Mouse (Mus musculus) frontal cortex, adult 2 months (tissue): ENCODE data around the gene Itpkc. TPM values are rescaled to one million over a fixed set of nuclear protein-coding genes. Genes with fewer than 3 reads are reported as not detected.

Experiments
- DNase-seq, 2 experiments: peaks; one replicate each; pipeline ENCODE4 v3.0.0; 2022; ENCODE audit warnings: low spot score in 1 of 2; ENCODE audit errors: extremely low spot score in 1 of 2
- polyA plus RNA-seq: library from polyadenylated mRNA; depleted of rRNA; stranded (reverse); fragments of >200 nt; gene quantifications from 2 replicates; pipeline ENCODE4 v1.2.3, GENCODE M21; 2012; rRNA removed

Itpkc gene
- polyA plus RNA-seq, 1 experiment = 6.7 TPM

DNA sequence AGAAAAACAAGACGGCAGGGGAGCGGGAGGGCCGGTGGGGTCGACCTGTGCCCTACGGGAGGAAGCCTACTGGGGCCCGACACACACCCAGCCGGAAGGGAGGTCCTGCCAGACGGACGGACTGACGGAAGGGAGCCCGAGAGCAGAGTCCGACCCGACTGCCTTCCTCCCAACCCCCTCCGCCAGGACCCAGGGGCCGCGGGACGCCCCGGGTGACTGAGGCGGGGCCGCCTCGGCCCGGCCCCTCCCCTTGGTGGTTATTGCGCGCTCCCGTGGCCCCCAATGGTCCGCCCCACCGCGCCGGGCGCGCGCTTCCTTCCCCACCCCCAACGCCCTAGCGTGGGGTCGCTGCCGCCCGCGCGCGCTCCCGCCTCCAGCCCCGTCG lies 62.2 kb downstream of the Itpkc start:
- DNase-seq = peak in 1 of 2 experiments; percentile 68

DNA sequence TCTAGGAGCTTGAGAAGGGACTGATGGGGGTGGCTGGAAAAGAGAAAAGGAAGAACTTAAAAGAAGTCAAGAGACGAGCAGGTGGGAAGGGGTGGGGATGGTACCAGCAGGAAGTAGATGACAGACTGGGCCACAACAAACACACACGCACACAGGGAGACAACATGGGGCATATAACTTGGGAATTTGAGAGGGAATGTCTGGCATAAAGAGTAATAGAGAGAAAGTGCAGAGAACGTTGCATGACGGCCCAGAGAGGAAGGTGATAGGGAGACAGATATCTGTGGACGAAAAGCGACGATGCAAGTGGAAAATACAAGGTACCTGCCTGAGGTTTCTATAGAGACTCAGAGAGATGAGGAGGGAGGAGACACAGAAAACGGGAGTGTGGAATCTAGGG lies 62.8 kb downstream of the Itpkc start:
- no peak for DNase-seq

DNA sequence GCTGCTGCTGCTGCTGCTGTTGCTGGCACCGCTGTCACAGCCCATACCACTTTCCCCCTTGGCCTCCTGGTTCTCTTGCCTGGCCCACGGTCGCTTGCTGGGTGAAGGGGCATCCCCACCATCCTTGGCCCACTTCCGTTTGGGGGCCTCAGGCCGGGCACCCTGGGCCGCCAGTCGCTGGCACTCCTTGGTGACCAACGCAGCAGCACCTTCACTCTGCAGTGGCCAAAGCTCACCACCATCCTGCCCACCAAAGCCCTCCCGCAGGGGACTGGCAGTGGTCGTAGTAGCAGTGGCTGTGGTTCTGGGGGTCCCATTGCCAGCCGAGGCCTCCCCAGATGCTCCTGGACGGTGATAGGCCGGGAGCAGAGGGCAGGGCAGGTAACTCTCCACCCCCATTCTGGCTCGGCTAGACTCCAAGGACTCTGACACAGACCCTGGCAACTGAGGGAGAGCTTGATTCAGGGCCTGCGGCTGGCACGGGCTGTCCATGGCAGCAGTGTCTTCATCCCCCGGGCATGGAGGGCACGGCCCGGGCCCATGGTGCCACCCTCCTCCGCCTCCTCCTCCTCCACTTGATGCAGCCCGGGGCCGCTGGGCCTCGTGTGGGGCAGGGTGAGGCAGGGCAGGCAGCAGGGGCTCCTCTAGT lies 63.3 kb downstream of the Itpkc start:
- no peak for DNase-seq

DNA sequence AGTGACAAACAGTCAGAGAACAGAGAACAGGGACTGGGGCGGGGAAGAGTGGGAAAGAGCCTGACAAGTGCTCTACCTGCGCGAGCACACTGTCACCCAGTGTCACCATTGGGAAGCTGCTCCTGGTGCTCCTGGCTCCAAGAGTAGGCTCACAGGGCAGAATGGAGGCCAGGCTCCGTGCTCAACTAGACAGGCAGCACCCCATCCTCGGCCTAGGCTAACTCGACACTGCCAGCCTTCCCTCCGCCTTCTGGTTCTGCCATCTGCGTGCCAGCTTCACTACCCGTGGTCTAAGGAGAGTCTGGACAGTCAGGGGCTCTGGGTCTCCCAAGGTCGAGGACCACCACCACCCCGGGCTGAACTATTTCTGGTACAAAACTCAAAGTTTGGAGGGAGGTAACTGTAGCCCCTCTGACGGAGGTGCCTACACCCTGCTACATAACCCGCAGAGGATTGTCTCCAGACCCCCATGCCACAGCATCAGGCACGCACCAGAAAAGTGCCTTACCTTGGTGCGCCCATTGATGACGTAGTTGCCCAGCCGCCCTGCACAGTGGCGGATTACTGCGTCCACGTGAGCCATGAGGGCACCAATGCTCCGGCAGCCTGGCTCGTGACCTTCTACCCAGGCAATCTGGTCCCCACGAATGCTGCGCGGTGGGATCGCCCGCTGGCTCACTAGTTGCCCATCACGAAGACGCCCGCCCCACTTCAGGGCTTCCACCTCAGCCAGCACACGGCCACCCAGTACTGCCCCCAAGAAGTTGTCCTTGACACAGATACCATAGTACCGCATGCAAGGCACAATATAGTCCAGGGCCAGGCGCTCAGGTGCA lies 64.1 kb downstream of the Itpkc start:
- DNase-seq = peak in 1 of 2 experiments; percentile 74

DNA sequence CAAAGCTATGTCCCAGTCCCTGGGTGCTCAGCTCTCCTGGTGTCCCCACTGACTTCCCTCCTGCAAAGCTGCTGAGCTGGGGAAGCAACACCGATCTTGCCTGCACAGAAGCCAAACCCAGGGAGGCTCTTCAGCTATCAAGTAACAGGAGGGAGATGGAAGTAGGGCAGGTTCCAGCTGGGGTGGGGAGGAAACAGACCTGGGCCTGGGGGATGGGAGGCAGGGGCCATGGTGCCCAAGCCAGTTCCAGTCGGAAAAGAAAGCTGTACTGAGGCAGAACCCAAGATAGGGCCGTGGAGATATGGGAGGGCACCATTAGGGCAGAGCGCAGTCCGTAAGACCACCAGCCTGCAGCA lies 65.0 kb downstream of the Itpkc start:
- no peak for DNase-seq

DNA sequence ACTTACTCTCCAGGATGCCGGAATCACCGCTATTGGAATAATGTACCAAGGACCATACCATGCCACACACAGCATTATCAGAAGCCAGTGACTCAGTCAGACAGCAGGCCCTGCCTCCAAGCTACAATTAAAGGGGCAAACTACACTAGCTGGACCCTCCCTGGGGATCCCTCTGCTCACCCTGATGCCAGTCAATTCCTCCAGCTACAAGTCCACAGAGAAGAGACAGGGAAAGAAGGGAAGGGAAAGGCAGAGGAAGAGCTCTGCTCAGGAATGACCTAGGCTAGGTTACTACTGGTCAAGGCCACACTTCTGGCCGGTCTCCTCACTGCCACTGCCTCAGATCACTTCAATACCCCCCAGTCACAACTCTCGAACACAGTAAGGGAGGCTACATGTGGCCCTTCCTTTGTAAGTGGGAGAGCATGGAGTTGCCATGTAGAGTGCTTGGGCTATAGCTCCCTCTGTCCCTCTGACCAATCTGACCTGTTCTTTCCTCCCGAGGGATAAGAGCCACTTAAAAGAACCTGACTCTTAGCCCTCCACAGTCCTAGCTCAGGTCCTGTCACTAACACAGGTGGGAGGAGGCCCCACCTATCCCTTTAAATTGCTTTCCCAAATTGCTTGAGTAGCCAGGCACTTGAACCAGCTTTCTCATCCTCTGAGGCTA lies 65.5 kb downstream of the Itpkc start:
- DNase-seq = no peak

DNA sequence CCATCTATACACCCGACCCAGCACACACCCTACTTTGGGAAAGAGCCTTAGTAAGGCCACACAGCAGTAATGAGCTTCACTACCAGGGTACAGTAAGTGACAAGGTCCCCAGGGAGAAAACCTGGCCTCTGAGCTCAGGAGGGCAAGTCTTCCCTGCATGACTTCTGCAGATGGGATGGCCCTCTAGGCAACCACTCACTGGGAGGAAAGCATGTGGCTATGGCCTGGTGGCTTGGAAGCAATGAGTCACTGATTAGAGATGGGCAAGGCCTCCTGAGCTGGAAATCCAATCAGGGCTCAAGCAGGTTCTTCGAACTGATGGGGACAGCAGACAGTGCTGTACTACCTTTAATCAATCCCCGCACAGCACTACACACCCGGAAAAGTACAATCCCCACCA lies 66.7 kb downstream of the Itpkc start:
- no peak for DNase-seq

DNA sequence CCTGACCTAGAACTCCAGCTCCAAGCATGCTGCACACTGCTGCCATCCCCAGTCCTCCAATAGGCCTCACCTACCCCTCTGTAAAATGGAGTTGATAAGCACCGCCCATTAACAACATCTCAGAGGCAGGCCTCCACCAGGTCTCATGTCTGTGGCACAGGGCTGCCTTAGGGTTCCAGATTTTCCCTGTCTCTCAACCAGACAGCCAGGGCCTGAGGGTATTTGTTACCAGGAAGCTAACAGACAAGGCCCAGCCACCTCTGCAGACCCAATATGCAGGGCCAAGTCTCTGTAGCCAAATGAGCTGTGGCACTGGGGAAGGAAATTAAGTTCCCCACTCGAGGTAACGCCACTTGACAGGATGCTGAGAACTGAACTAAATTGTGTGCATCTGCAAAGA lies 67.5 kb downstream of the Itpkc start:
- DNase-seq = no peak

DNA sequence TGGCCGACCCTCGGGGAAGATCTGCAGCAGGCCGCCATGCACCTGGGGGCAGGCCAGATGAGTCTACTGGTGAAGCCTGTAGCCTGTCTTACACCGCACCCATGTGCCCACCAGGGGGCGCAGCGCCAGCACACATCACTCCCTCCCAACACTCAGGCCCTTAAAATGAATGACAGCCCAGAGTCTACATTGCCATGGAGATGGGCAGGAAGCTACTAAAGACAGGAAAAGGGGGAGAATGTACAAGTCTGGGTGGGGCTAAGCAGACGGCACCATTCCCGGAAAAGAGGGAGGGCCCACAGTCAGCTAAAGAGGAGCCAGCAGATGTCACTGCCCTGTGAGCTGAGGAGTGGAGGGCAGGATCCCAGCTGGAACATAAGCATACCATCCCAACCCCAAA lies 68.6 kb downstream of the Itpkc start:
- DNase-seq = peak; percentile 85 to 92

DNA sequence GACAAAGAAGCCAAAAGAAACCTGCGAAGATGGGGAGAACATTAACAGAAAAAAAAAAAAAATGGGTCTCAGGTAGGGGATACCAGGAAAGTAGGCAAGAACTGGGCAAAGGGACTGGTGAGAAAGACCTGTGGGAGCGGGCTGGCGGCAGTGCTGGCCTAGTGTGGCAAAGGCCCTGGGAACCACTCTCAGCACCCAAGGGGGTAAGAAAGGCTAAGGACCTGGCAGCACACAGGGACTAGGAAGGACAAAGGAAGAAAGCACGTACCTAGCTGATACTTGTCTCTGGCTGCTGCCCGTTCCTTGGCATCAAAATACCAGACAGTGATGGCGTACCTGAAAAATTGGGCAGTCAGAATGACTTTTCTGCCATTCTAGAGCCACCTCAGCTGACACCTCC lies 69.2 kb downstream of the Itpkc start:
- no peak for DNase-seq

DNA sequence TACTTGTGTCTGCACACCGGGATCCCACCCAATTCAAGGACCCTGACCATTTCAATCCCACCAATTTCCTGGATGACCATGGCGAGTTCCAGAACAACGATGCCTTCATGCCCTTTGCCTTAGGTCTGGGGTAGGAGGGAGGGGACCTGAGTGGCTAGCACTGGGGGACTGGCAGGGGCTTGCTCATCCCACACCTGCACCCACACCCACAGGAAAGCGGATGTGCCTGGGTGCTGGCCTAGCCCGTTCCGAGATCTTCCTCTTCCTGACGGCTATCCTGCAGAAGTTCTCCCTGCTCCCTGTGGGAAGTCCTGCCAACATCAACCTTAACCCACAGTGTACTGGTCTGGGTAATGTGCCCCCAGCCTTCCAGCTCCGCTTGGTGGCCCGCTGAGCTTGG lies 70.3 kb downstream of the Itpkc start:
- no peak for DNase-seq

Other genes starting within 250 kb of the Itpkc start
- not detected in 2 replicates for gene Cyp2a12, start 199.6 kb downstream of the Itpkc start, polyA plus RNA-seq
- 1.2 and 3.7 TPM in 2 replicates for gene Cyp2f2, start 108.8 kb downstream of the Itpkc start, polyA plus RNA-seq
- gene Cyp2t4, start 74.9 kb downstream of the Itpkc start, polyA plus RNA-seq = not detected in 2 replicates
- 96.1 and 102 TPM in 2 replicates for gene Egln2, start 61.9 kb downstream of the Itpkc start, polyA plus RNA-seq
- 124 and 128 TPM in 2 replicates for gene Rab4b, start 49.8 kb downstream of the Itpkc start, polyA plus RNA-seq
- 0.18 and 0.29 TPM in 2 replicates for gene Gm21983, start 47.6 kb downstream of the Itpkc start, polyA plus RNA-seq
- 4.4 TPM in 2 replicates for gene Mia, start 47.5 kb downstream of the Itpkc start, polyA plus RNA-seq
- 17.5 and 17.7 TPM in 2 replicates for gene BC024978, start 32.9 kb downstream of the Itpkc start, polyA plus RNA-seq
- 190 and 196 TPM in 2 replicates for gene Snrpa, start 32.4 kb downstream of the Itpkc start, polyA plus RNA-seq
- 39.1 and 40.5 TPM in 2 replicates for gene Coq8b, start 4.4 kb upstream of the Itpkc start, polyA plus RNA-seq
- gene Numbl, start 29.8 kb upstream of the Itpkc start, polyA plus RNA-seq = 95.1 and 100 TPM in 2 replicates
- 68.8 and 69.8 TPM in 2 replicates for gene Ltbp4, start 109.0 kb upstream of the Itpkc start, polyA plus RNA-seq
- gene Shkbp1, start 127.4 kb upstream of the Itpkc start, polyA plus RNA-seq = 58.4 and 62.8 TPM in 2 replicates
- gene Gm20479, start 128.8 kb upstream of the Itpkc start, polyA plus RNA-seq = 0.25 TPM in 1 of 2 replicates, not detected in the other
- 131 and 135 TPM in 2 replicates for gene Sptbn4, start 219.0 kb upstream of the Itpkc start, polyA plus RNA-seq
- 21.4 and 23.6 TPM in 2 replicates for gene Blvrb, start 219.3 kb upstream of the Itpkc start, polyA plus RNA-seq
- gene Sertad3, start 245.1 kb upstream of the Itpkc start, polyA plus RNA-seq = 3.8 and 5.0 TPM in 2 replicates